Mouse (Mus musculus): ENCODE data around the gene Ttc25.

- TF ChIP-seq CTCF (IDR thresholded peaks at IDR 0.05; ENCODE audit: low read depth, low read length) (no peak), POLR2A (IDR thresholded peaks at IDR 0.05; ENCODE audit: extremely low read depth, insufficient read depth, low read length) (no peak)
These were observed 25.8 kb downstream of the Ttc25 start for GRCm38 (mm10) chr11:100571202-100571567.
